Mouse (Mus musculus): ENCODE results near the gene C7. TPM values are rescaled to one million over a fixed set of nuclear protein-coding genes. Genes with fewer than 3 reads are reported as not detected.

Gene C7
- 0.09 and 0.72 TPM in 2 replicates for polyA plus RNA-seq (2012; rRNA removed)

DNA sequence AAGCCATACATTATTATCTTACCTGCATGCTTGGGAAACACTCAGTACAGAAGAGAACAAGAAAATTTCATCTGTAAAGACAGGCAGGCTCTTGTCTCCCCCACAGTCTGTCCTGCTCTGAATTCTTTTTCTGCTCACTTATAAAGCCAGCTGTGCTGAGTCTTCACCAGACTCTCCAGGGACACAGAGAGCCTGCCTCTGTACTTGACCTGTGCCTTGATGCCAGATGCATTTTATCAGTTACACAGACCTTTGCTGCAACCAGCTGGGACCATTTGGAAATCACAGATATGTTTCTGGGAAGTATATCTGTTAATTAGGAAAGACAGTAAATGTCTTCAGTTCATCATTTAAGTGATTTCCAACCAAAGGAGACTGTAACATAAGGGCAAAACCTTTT, at the start of gene C7:
C7 (minus strand) TSS at position 106 of the 400 bp plus-strand sequence.

DNA sequence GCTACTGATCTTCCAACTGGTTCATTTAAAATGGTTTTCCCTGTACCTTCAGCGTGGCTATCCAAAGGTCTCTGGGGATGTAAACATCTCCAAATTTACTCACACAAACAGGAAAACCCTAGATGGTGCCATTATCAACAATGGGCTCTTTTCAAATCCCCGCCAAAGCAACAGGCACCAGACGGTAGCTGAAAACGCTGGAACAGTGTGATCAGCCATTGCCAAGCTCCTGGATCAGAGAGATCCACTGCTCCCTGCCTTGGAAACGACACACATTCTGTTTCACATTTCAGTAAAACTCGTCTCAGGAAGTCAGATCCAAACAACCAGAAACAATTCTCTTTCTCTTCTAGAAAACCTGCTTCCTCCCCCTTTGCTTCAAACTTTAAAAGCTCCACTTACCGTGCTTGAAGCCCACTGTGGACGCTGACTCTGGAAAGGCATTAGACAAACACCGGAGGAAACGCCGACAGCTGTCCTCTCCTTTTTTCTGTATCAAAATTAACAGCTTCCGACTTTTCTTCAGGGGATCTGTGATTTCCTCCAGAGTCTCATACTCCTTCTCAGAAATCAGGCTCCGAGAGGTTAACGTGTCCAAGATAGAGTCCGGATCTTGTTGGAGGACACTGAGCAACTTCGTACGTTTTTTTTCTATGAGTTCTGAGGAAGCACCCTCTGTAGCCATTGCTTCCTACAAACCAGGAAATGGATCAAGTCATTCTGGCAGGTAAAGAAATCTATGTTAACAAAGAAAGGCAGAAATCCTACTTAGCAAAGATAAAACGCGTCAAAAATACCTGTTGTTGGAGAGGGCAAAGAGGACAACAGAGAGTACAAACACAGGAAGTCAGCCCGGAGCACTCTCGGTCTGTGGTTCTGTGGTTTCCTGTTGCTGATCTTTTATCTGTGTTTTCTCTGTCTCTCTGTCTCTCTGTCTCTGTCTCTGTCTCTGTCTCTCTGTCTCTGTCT, 44.4 kb upstream of the C7 start, which contains the start of gene Card6:
Card6 (minus strand) TSS at position 854 of the 969 bp plus-strand sequence.

Other genes with a start within 250 kb of the C7 start
- not detected in 2 replicates for gene Mroh2b, start 165.0 kb downstream of the C7 start, polyA plus RNA-seq (2012; rRNA removed)
- gene Card6, start 44.8 kb upstream of the C7 start, polyA plus RNA-seq (2012; rRNA removed) = 1.5 and 1.7 TPM in 2 replicates
- gene Rpl37, start 52.9 kb upstream of the C7 start, polyA plus RNA-seq (2012; rRNA removed) = 749 and 941 TPM in 2 replicates
- gene Prkaa1, start 80.1 kb upstream of the C7 start, polyA plus RNA-seq (2012; rRNA removed) = 3.2 and 3.3 TPM in 2 replicates
- 1.1 and 2.7 TPM in 2 replicates for gene Ttc33, start 121.8 kb upstream of the C7 start, polyA plus RNA-seq (2012; rRNA removed)
- gene Ptger4, start 180.4 kb upstream of the C7 start, polyA plus RNA-seq (2012; rRNA removed) = 49.4 and 50.3 TPM in 2 replicates